8 mouse cellular contexts compared by ENCODE assay signal in the genomic region with DNA sequence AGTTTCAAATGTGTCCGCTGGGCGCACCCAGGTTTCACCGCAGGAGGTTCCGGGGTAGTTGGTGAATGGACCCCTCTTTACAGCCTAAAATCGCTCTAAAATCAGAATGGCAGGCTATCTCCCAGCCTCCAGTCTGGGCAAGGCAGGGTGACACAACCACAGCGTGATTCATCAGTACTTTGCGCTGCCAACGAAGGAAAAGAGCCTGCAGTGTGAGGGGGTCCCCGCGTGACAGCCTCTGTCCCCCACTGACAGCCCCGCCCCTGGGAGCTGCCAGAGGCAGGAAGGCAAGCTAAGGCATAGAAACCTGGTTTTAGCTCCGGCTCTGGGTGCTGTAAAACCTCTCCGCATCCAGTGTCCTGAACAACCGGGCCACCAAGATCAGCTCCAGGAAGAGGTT. TPM values are rescaled to one million over a fixed set of nuclear protein-coding genes. Genes with fewer than 3 reads are reported as not detected.
DNase-seq lines count a peak whose midpoint lies in the region; ATAC-seq and TF ChIP-seq lines count a peak whose summit lies in the region.

No protein-coding gene starts in this region.

- peaks cover 28% of the 10 kb centered on the region for H3K4me1 ChIP-seq in E14TG2a.4 (replicated peaks; ENCODE audit: low read depth, low read length)
- H3K4me1 ChIP-seq in forebrain, embryonic 12.5 days = peaks cover 37% of the 10 kb centered on the region
- H3K4me1 ChIP-seq in intestine, postnatal 0 days (replicated peaks; ENCODE audit: control insufficient read depth, insufficient read depth, low read length) = no peaks in the 10 kb centered on the region
- peaks cover 13% of the 10 kb centered on the region for H3K4me1 ChIP-seq in midbrain, embryonic 11.5 days (ENCODE audit: control insufficient read depth, insufficient read depth, low read length)

- H3K27ac ChIP-seq in forebrain, embryonic 12.5 days = no peak overlapping the region
- H3K27ac ChIP-seq in intestine, postnatal 0 days (ENCODE audit: low read depth, low read length) = no peak overlapping the region
- H3K27ac ChIP-seq in midbrain, embryonic 11.5 days (ENCODE audit: low read depth, low read length) = no peak overlapping the region

- peak overlapping the region; percentile 100 for H3K4me2 ChIP-seq in forebrain, embryonic 12.5 days
- H3K4me2 ChIP-seq in intestine, postnatal 0 days (replicated peaks; ENCODE audit: low read depth) = peak overlapping the region; percentile 99
- peak overlapping the region; percentile 99 for H3K4me2 ChIP-seq in midbrain, embryonic 11.5 days

- H3K4me3 ChIP-seq in C2C12 (ENCODE audit: insufficient read depth, poor library complexity, severe bottlenecking) (peak overlapping the region; percentile 11), E14TG2a.4 (replicated peaks; ENCODE audit: low read length) (peak overlapping the region; percentile 68)
- H3K4me3 ChIP-seq in forebrain, embryonic 12.5 days (replicated peaks) = peak overlapping the region; percentile 50
- H3K4me3 ChIP-seq in intestine, postnatal 0 days (ENCODE audit: low read depth, low read length) = peak overlapping the region; percentile 54
- H3K4me3 ChIP-seq in midbrain, embryonic 11.5 days (ENCODE audit: low read depth, low read length) = peak overlapping the region; percentile 47

- TF ChIP-seq CTCF in C2C12 (IDR thresholded peaks at IDR 0.05; ENCODE audit: control insufficient read depth, insufficient read depth, insufficient read length) (no peak), E14TG2a.4 (conservative IDR thresholded peaks at IDR 0.05; ENCODE audit: low read length) (no peak)
- TF ChIP-seq CTCF in intestine, postnatal 0 days (IDR thresholded peaks at IDR 0.05; ENCODE audit: low read depth) = no peak

- WGBS in forebrain, embryonic 12.5 days = 11% methylated on average over 14 of the region's 14 CpGs
- 7% methylated on average over 14 of the region's 14 CpGs for WGBS in intestine, postnatal 0 days
- 9% methylated on average over 14 of the region's 14 CpGs for WGBS in midbrain, embryonic 11.5 days

- no peaks in the 10 kb centered on the region for H3K27me3 ChIP-seq in C2C12 (ENCODE audit: control insufficient read depth, insufficient read depth, insufficient read length)
- H3K27me3 ChIP-seq in E14TG2a.4 (ENCODE audit: insufficient read depth, low read length) = peaks cover 82% of the 10 kb centered on the region
- peaks cover 93% of the 10 kb centered on the region for H3K27me3 ChIP-seq in forebrain, embryonic 12.5 days
- 0 out of 2 replicates have a peak, but pooled peaks cover 14% of the 10 kb centered on the region for H3K27me3 ChIP-seq in intestine, postnatal 0 days (replicated peaks; ENCODE audit: control insufficient read depth, insufficient read depth, low read length)
- peaks cover 20% of the 10 kb centered on the region for H3K27me3 ChIP-seq in midbrain, embryonic 11.5 days (ENCODE audit: control insufficient read depth, insufficient read depth, low read length)

- H3K36me3 ChIP-seq in C2C12 (ENCODE audit: control insufficient read depth, insufficient read depth) (no peaks in the 10 kb centered on the region), E14TG2a.4 (ENCODE audit: insufficient read depth, low read length) (no peaks in the 10 kb centered on the region)
- no peaks in the 10 kb centered on the region for H3K36me3 ChIP-seq in forebrain, embryonic 12.5 days (replicated peaks)
- no peaks in the 10 kb centered on the region for H3K36me3 ChIP-seq in intestine, postnatal 0 days (ENCODE audit: control insufficient read depth, insufficient read depth)
- no peaks in the 10 kb centered on the region for H3K36me3 ChIP-seq in midbrain, embryonic 11.5 days (ENCODE audit: control insufficient read depth, insufficient read depth, low read length)

- no peak for ATAC-seq in forebrain, embryonic 12.5 days (ENCODE audit: low FRiP score)
- ATAC-seq in intestine, postnatal 0 days = 0 out of 2 replicates have a peak, but pooled peaks have one; percentile 28
- peak; percentile 23; the same call in 1 of the 2 replicates for ATAC-seq in midbrain, embryonic 11.5 days (ENCODE audit: low FRiP score)

- H3K9ac ChIP-seq in forebrain, embryonic 12.5 days = peak overlapping the region; percentile 63; the same call in 1 of the 2 replicates
- no peak overlapping the region for H3K9ac ChIP-seq in intestine, postnatal 0 days (ENCODE audit: low read depth, low read length)
- H3K9ac ChIP-seq in midbrain, embryonic 11.5 days (ENCODE audit: low read length) = peak overlapping the region; percentile 67

- no peak overlapping the region for H3ac ChIP-seq in C2C12 (ENCODE audit: control insufficient read depth, insufficient read length, low read depth)

- no peak for DNase-seq in midbrain, embryonic 11.5 days (ENCODE audit: low spot score, missing footprints)
- DNase-seq in thymus, postnatal 0 days (ENCODE audit: low spot score) = peak; percentile 79
- DNase-seq in urinary bladder, postnatal 36 days (ENCODE audit: low spot score in 2 of 2) = no peak
- DNase-seq in frontal cortex, postnatal 36 days (ENCODE audit: low spot score in 2 of 2) = no peak

- H3K79me3 ChIP-seq in C2C12 (ENCODE audit: low read depth) = no peaks in the 10 kb centered on the region

- no peaks in the 10 kb centered on the region for H3K79me2 ChIP-seq in C2C12 (ENCODE audit: control insufficient read depth, insufficient read depth)

- H3K9me3 ChIP-seq in E14TG2a.4 (ENCODE audit: low read length) = peaks cover 9% of the 10 kb centered on the region
- H3K9me3 ChIP-seq in forebrain, embryonic 12.5 days = no peaks in the 10 kb centered on the region
- no peaks in the 10 kb centered on the region for H3K9me3 ChIP-seq in intestine, postnatal 0 days (ENCODE audit: control insufficient read depth)
- H3K9me3 ChIP-seq in midbrain, embryonic 11.5 days (ENCODE audit: control insufficient read depth, low read length) = no peaks in the 10 kb centered on the region

TF ChIP-seq in C2C12, 6 proteins besides CTCF, POLR2A, EP300 and RAD21:
- no peak for TF ChIP-seq CEBPB (IDR thresholded peaks at IDR 0.05; ENCODE audit: low read depth)
- TF ChIP-seq MAX (IDR thresholded peaks at IDR 0.05) = no peak
- TF ChIP-seq MYOG (IDR thresholded peaks at IDR 0.05; ENCODE audit: control insufficient read depth, extremely low read depth, insufficient read length) = no peak

RNA-seq across cellular contexts. Expression of a gene that starts 56.9 kb away (rescaled TPM):
- 0.05 TPM for polyA plus RNA-seq in C2C12 (2012; fragmentation: generic; extraction: Trizol)
- polyA plus RNA-seq in forebrain, embryonic 12.5 days (2016; fragmentation: Nextera tagmentation; extraction: Ambion mirVana) = 1.1 and 2.4 TPM in 2 replicates
- polyA plus RNA-seq in intestine, postnatal 0 days (2015; fragmentation: Nextera tagmentation; extraction: Ambion mirVana) = 0.50 and 0.52 TPM in 2 replicates
- polyA plus RNA-seq in midbrain, embryonic 11.5 days (2014; fragmentation: Nextera tagmentation; extraction: Ambion mirVana) = 2.0 and 2.1 TPM in 2 replicates
- 282 TPM in 2 replicates for polyA plus RNA-seq in thymus, postnatal 0 days (2015; fragmentation: Nextera tagmentation; extraction: Ambion mirVana)

Comparison
In these comparisons a context has a peak if more than half of its experiments do, and no peak if none do; other contexts are left out.
1. H3K4me3 ChIP-seq: peak in every context shown above with its lines; median percentile 68 in E14TG2a.4; 54 in intestine, postnatal 0 days; 50 in forebrain, embryonic 12.5 days; 47 in midbrain, embryonic 11.5 days; 11 in C2C12.
2. RNA of a gene that starts 56.9 kb away (polyA plus RNA-seq): 282 TPM in thymus, postnatal 0 days; 2.0 to 2.1 TPM in midbrain, embryonic 11.5 days, 1.1 to 2.4 TPM in forebrain, embryonic 12.5 days, 0.50 to 0.52 TPM in intestine, postnatal 0 days and 0.05 TPM in C2C12 (single experiment); every median in the first group is over 10 times any median in the second.
3. Peak in every context shown above with its lines, with median percentiles within 50 percentile points of each other: H3K4me2 ChIP-seq.